Mouse (Mus musculus) kidney, embryonic 15.5 days (tissue): ENCODE data around the gene Gatad2b. TPM values are rescaled to one million over a fixed set of nuclear protein-coding genes. Genes with fewer than 3 reads are reported as not detected.
"Not testable (repeated sequence)": the region's sequence is repeated elsewhere in the genome, so short reads cannot be mapped to it uniquely, and the experiment has no call there.

Experiments used
- ATAC-seq: fragments of 200-750 bp; cut with Nextera tagmentation; replicated peaks from 2 replicates; pipeline ENCODE4 v1.8.0; 2017; ENCODE audit warnings: moderate TSS enrichment; ENCODE audit not compliant: low FRiP score
- H3K27ac ChIP-seq: fragments of 300-500 bp; sonication (generic); 2 replicates; pipeline ENCODE4 v1.5.1; 2015; ENCODE audit warnings: mild to moderate bottlenecking, inconsistent platforms
- H3K27me3 ChIP-seq: fragments of 300-500 bp; sonication (generic); 2 replicates; pipeline ENCODE4 v1.6.1; 2015; ENCODE audit warnings: inconsistent platforms
- H3K36me3 ChIP-seq: fragments of 300-500 bp; sonication (generic); 2 replicates; pipeline ENCODE4 v1.6.1; 2015; ENCODE audit warnings: inconsistent platforms
- H3K4me1 ChIP-seq: fragments of 300-500 bp; sonication (generic); 2 replicates; pipeline ENCODE4 v1.6.1; 2015; ENCODE audit warnings: inconsistent platforms
- H3K4me2 ChIP-seq: fragments of 300-500 bp; sonication (generic); 2 replicates; pipeline ENCODE4 v1.6.1; 2015; ENCODE audit warnings: moderate library complexity, mild to moderate bottlenecking, inconsistent platforms
- H3K4me3 ChIP-seq: fragments of 300-500 bp; sonication (generic); replicated peaks from 2 replicates; pipeline ENCODE4 v1.5.1; 2015; ENCODE audit warnings: mild to moderate bottlenecking, inconsistent platforms
- H3K9ac ChIP-seq: fragments of 300-500 bp; sonication (generic); 2 replicates; pipeline ENCODE4 v1.6.1; 2015; ENCODE audit warnings: mild to moderate bottlenecking, inconsistent platforms
- H3K9me3 ChIP-seq: fragments of 300-500 bp; sonication (generic); replicated peaks from 2 replicates; pipeline ENCODE4 v1.6.1; 2016; ENCODE audit warnings: inconsistent platforms
- WGBS: fragments of 180-500 bp; shearing (Covaris S2); methylation state at CpG from one replicate; pipeline ENCODE4 v1.1.7; 2015; ENCODE audit warnings: mixed read lengths; 5-methylcytosine and 5-hydroxymethylcytosine counted together
- polyA plus RNA-seq: library from polyadenylated mRNA; unstranded; fragments of >200 nt; fragmentation: Nextera tagmentation; extraction: Ambion mirVana; gene quantifications from 2 replicates; pipeline ENCODE4 v1.2.1, GENCODE M21; 2015

The Gatad2b gene
- polyA plus RNA-seq, 1 experiment from 2014 or later, result 16.2 TPM

DNA sequence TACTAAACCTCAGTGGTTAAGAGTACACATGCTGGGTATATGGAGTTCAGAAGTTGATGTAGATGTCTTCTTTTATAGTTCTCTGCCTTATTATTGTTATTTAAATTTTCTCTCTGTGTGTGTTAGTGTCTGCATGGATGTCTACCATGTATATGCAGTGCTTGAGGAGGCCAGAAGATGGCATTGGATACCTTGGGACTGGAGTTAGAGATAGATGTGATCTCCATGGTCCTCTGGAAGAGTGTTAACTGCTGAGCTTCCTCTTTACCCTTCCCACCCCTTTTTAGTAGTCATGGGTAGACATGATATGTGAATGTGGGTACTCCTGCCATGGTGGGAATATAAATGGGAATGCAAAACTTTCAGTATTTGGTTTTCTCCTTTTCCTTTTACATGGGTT is 42.5 kb downstream of the Gatad2b start:
- no peaks in the 10 kb centered on the region; the same call in 1 of the 2 replicates for H3K36me3 ChIP-seq
- no peaks in the 10 kb centered on the region for H3K9me3 ChIP-seq
- no peak overlapping the region for H3K4me2 ChIP-seq
- no peaks in the 10 kb centered on the region for H3K27me3 ChIP-seq
- no peak overlapping the region for H3K27ac ChIP-seq
- no peak overlapping the region for H3K9ac ChIP-seq
- ATAC-seq, result no peak
- 0 out of 2 replicates have a peak, but pooled peaks cover 5% of the 10 kb centered on the region for H3K4me1 ChIP-seq
- H3K4me3 ChIP-seq, result no peak overlapping the region

DNA sequence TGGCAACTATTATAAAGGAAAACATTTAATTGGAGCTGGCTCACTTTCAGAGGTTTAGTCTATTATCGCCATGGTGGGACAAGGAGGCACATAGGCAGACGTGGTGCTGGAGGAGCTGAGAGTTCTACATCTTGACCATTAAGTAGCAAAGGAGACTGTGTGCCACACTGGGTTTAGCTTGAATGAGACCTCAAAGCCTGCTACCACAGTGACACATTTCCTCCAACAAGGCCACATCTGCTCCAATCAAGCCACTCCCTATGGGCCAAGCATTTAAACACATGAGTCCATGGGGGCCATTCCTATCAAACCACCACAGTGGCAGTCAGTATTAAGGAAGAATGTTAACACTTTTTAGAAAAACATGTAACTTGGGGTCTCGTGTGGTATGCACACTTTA is 45.2 kb downstream of the Gatad2b start:
- Histone ChIP-seq H3K9ac (no peak overlapping the region), H3K4me3 (no peak overlapping the region), H3K36me3 (peaks cover 14% of the 10 kb centered on the region), H3K27ac (no peak overlapping the region), H3K27me3 (no peaks in the 10 kb centered on the region), H3K9me3 (no peaks in the 10 kb centered on the region), H3K4me1 (0 out of 2 replicates have a peak, but pooled peaks cover 5% of the 10 kb centered on the region), H3K4me2 (no peak overlapping the region)
- WGBS, result 68% methylated on average over 3 of the region's 3 CpGs
- no peak for ATAC-seq

DNA sequence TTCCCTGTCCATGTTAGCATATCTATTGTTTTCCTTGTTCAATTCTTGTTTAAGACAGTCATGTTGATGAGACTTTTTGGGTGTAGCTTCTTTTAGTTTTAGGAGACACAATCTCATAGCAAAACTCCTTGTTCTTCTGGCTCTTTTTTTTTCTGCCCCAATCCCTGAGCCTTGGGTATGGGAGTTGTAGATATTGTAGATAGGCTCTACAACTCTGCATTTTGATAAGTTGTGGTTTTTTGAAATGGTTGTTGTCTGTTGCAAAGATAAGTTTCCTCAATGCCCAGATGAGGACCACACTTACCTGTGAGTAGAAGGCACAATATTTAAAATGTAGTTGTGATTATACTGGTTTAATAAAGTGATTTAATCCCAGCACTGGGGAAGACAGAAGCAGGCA is 47.2 kb downstream of the Gatad2b start:
- H3K4me2 ChIP-seq, result no peak overlapping the region
- no peaks in the 10 kb centered on the region for H3K9me3 ChIP-seq
- H3K27ac ChIP-seq, result no peak overlapping the region
- peaks cover 22% of the 10 kb centered on the region for H3K36me3 ChIP-seq
- no peak for ATAC-seq
- H3K4me1 ChIP-seq, result 0 out of 2 replicates have a peak, but pooled peaks cover 5% of the 10 kb centered on the region
- no peak overlapping the region for H3K9ac ChIP-seq
- H3K4me3 ChIP-seq, result no peak overlapping the region
- no peaks in the 10 kb centered on the region for H3K27me3 ChIP-seq

DNA sequence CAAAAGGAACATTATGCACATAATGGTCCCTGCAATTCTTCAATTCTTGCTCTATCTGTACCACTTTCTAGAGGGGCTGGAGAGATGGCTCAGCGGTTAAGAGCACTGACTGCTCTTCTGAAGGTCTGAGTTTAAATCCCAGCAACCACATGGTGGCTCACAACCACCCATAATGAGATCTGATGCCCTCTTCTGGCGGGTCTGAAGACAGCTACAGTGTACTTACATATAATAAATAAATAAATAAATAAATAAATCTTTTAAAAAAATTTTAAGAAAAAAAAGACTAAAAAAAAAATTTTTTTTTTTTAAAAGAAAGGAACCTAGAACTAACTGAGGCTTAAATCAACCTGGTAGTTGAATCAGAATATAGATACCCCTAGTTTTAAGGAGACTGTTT is 49.9 kb downstream of the Gatad2b start:
- not testable (repeated sequence) for ATAC-seq, H3K4me2 ChIP-seq, H3K27me3 ChIP-seq, H3K4me3 ChIP-seq, H3K9me3 ChIP-seq, H3K9ac ChIP-seq, H3K4me1 ChIP-seq, H3K27ac ChIP-seq
- 66% methylated on average over 2 of the region's 2 CpGs for WGBS
- H3K36me3 ChIP-seq, result peaks cover 46% of the 10 kb centered on the region

DNA sequence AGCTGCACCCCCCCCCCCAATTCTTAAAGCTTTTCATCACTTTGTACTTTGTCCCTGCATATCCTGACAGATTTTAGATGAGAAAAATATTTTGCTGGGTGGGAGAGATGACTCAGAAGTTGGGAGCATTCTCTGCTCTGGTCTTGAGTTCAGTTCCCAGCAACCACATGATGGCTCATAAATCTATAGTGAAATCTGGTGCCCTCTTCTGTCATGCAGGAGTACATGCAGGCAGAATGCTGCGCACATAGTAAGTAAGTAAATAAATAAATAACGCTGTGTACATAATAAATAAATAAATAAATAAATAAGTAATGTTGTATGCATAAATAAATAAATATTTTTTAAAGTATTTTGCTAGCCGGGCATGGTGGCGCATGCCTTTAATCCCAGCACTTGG is 54.9 kb downstream of the Gatad2b start:
- 95% methylated on average over 4 of the region's 4 CpGs for WGBS
- H3K4me3 ChIP-seq, result no peak overlapping the region

DNA sequence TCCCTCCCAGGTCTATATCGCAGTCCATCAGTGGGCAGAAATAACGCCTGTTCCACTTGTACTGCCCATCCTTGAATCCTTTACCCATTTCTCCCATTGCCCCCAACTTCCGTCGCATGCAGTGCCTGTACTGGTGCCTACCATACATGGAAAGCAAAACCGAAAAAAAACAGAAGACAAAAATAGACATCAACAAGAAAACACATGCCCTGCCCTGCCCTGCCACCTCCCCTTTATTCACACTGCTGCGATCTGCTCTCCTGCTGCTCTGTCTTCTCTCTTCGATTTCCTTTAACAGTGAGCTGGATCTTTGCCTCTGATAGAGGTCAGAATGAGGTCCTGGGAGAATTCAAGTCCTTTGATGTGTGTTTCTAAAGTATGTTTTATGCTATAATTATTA is 65.0 kb downstream of the Gatad2b start:
- ATAC-seq, result no peak
- Histone ChIP-seq H3K4me3 (no peak overlapping the region), H3K27ac (no peak overlapping the region), H3K9ac (no peak overlapping the region), H3K9me3 (no peaks in the 10 kb centered on the region), H3K4me2 (no peak overlapping the region), H3K27me3 (no peaks in the 10 kb centered on the region), H3K36me3 (peaks cover 89% of the 10 kb centered on the region), H3K4me1 (no peaks in the 10 kb centered on the region)
- 90% methylated on average over 7 of the region's 7 CpGs for WGBS

More for the DNA sequence above, 54.9 kb downstream of the Gatad2b start:
- Histone ChIP-seq H3K4me1 (no peaks in the 10 kb centered on the region), H3K9me3 (no peaks in the 10 kb centered on the region), H3K9ac (no peak overlapping the region), H3K4me2 (no peak overlapping the region), H3K27me3 (no peaks in the 10 kb centered on the region), H3K36me3 (peaks cover 70% of the 10 kb centered on the region), H3K27ac (no peak overlapping the region)
- no peak for ATAC-seq

DNA sequence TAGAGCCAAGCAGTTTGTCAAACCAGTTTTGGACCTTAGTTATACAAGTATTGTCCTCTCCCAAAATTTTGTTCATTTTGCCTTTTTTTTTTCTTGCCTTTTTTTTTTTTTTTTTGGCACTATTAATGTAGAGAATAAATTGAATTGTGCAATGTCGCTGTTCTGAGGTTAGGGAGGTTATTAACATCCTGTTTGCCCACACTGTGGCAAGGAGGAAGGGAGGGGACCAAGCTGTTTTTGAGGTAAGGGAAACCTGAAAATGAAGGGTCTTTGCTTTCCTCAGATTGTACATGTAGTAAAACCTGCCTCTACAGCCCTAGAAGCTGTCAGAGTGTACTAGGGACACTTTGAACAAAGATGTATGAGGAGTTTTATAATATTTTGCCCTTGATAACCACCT is 66.3 kb downstream of the Gatad2b start:
- whole genome bisulfite sequencing, result 84% methylated on average over 1 of the region's 1 CpGs
- Histone ChIP-seq H3K4me3 (no peak overlapping the region), H3K27ac (no peak overlapping the region), H3K9ac (no peak overlapping the region), H3K4me2 (no peak overlapping the region), H3K27me3 (no peaks in the 10 kb centered on the region), H3K9me3 (no peaks in the 10 kb centered on the region), H3K4me1 (no peaks in the 10 kb centered on the region), H3K36me3 (peaks cover 80% of the 10 kb centered on the region)
- no peak for ATAC-seq

DNA sequence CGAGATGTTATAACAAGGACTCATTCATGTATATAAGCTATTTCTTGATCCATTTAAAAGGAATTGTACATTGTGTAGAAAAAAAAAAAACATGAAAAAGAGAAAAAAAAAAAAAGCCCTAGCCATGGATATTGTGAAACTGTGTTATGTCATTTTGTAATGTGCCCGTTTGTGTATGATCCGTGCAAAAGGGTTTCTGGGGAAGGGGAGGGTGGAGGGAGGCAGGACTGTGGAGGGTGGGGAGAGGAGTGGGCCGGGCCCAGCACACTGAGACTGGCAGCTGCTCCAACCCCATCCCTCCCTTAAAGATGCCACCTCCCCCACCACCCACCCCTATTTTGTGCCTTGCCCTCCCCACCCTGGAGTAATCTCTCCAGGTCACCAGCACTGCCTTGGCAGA is 68.5 kb downstream of the Gatad2b start:
- Histone ChIP-seq H3K4me3 (no peak overlapping the region), H3K9me3 (no peaks in the 10 kb centered on the region), H3K36me3 (peaks cover 57% of the 10 kb centered on the region), H3K4me2 (no peak overlapping the region), H3K27me3 (no peaks in the 10 kb centered on the region), H3K9ac (no peak overlapping the region), H3K4me1 (no peaks in the 10 kb centered on the region), H3K27ac (no peak overlapping the region)
- no peak for ATAC-seq
- WGBS, result 82% methylated on average over 4 of the region's 4 CpGs

DNA sequence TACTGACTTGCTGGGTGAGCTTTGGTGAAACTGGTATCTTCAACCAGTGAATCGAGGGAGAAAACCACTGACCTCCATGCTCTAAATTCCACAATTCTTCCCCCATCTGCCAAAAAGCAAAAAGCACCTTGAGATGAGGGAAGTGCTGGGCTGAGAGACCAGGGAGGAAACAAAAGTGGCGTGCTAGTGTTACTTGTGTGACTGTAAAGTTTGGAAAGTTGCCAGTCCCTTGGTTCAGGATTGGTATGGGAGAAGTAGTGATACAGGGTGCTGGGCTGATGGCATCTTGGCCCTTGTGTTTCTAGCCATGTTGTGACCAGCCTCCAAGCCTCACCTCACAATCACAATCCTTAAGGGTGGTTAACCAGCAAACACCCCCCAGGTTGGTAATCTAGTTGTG is 69.4 kb downstream of the Gatad2b start:
- Histone ChIP-seq H3K9ac (no peak overlapping the region), H3K27me3 (no peaks in the 10 kb centered on the region), H3K4me2 (no peak overlapping the region), H3K4me3 (no peak overlapping the region), H3K4me1 (no peaks in the 10 kb centered on the region), H3K27ac (no peak overlapping the region), H3K9me3 (no peaks in the 10 kb centered on the region), H3K36me3 (peaks cover 49% of the 10 kb centered on the region)
- ATAC-seq, result no peak
- WGBS, result 80% methylated on average over 2 of the region's 2 CpGs

DNA sequence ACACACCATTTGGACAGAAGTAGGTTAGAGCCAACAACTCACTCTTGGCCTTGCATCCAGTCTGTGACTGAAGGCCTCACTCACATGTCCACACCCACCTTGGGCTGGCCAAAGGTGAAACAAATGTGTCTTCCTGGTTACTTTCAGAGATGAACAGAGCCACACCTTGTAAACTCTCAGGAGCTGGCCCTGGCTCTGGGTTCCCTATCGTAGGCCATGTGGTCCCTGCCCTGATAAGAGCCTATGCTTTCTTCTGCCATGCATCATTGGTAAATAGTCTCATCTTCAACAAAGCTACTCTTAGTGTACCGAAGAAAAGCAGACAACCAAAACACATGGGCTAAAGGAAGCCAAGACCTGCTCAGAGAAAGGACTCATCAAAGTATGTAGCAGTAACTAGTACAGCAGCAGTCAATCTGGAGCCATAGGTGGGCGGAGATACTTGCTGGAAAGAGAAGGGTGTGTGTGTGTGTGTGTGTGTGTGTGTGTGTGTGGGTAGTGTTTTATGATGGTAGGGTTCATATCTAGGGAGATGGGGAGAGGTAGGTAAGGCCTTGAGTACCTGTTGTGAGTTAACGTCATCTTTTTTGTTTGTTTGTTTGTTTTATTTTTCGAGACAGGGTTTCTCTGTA is 74.1 kb downstream of the Gatad2b start:
- 90% methylated on average over 5 of the region's 5 CpGs for WGBS
- ATAC-seq, result no peak

DNA sequence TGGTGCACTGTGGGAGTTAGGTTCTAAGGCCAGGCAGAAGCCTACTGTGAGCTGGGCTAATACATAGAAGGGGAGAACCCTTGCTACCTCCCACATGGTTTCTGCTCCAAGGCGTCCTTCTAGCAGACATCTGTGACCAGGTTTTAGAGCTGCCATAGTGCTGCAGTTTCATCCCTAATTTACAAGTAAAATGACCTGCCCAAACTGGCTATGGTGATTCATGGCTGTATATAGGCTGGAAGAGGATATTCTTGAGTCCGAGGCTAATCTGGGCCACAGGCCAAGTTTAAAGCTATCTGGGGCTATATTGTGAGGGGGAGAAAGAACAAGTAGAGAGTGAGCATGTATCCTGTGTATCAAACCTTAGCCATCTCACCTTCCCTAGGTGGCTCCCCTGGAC is 76.1 kb downstream of the Gatad2b start:
- Histone ChIP-seq H3K4me1 (no peaks in the 10 kb centered on the region), H3K4me3 (no peak overlapping the region), H3K36me3 (no peaks in the 10 kb centered on the region), H3K27ac (no peak overlapping the region), H3K27me3 (no peaks in the 10 kb centered on the region), H3K9ac (no peak overlapping the region), H3K4me2 (no peak overlapping the region), H3K9me3 (no peaks in the 10 kb centered on the region)
- 32% methylated on average over 2 of the region's 2 CpGs for whole genome bisulfite sequencing
- no peak for ATAC-seq

More for the DNA sequence above, 74.1 kb downstream of the Gatad2b start:
- Histone ChIP-seq H3K4me3 (no peak overlapping the region), H3K36me3 (peaks cover 8% of the 10 kb centered on the region), H3K27me3 (no peaks in the 10 kb centered on the region), H3K4me1 (no peaks in the 10 kb centered on the region), H3K9me3 (no peaks in the 10 kb centered on the region), H3K4me2 (no peak overlapping the region), H3K27ac (no peak overlapping the region), H3K9ac (no peak overlapping the region)

DNA sequence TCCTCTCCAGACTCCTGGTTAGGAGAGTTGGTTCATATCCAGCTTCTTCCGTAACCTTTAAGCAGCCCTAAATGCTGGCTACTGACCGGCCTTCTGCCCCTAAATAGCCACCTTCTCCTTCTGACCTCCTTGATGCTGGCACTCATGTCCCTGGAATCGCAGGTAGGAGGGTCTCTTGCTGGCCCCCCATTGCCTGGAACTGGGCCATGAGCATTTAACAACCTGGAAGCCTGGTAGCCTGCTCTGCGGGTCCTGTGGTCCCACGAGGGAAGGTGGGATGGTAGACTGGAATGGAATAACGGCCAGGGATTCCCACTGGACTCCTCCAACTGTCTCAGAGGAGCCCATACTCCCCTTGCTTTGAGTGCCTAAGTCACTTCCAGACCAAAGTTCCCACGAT is 78.9 kb downstream of the Gatad2b start:
- ATAC-seq, result no peak
- no peaks in the 10 kb centered on the region for H3K9me3 ChIP-seq
- no peak overlapping the region for H3K9ac ChIP-seq
- no peaks in the 10 kb centered on the region for H3K36me3 ChIP-seq
- H3K4me3 ChIP-seq, result no peak overlapping the region
- H3K4me2 ChIP-seq, result no peak overlapping the region
- H3K27ac ChIP-seq, result no peak overlapping the region
- H3K4me1 ChIP-seq, result no peaks in the 10 kb centered on the region
- WGBS, result 62% methylated on average over 7 of the region's 7 CpGs
- no peaks in the 10 kb centered on the region for H3K27me3 ChIP-seq

DNA sequence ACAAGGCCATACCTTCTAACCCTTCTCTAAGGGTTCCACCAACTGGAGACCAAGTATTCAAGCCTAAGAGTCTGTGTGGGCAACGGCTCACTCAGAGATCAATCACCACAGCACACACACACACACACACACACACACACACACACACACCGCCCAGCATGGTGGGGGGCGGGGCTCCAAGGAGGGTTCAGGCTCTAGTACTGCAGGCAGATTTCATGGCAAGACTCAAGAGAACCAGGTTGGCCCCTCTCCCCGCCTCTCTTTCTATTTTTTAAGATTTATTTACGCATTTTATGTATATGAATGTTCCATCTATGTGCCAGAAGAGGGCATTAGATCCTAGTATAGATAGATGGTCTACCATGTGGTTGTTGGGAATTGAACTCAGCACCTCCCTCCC is 79.8 kb downstream of the Gatad2b start:
- Histone ChIP-seq H3K9me3 (no peaks in the 10 kb centered on the region), H3K27ac (no peak overlapping the region), H3K4me1 (no peaks in the 10 kb centered on the region), H3K36me3 (no peaks in the 10 kb centered on the region), H3K9ac (no peak overlapping the region), H3K27me3 (no peaks in the 10 kb centered on the region), H3K4me3 (no peak overlapping the region), H3K4me2 (no peak overlapping the region)
- 52% methylated on average over 5 of the region's 5 CpGs for WGBS
- no peak for ATAC-seq
